In genomic region chr8:111712135-111712534, GRCm38 (mm10) we compare ENCODE assay signal across 17 mouse cellular contexts. TPM values are rescaled to one million over a fixed set of nuclear protein-coding genes. Genes with fewer than 3 reads are reported as not detected.
DNase-seq lines count a peak whose midpoint lies in the region; ATAC-seq lines count a peak whose summit lies in the region.
"Had no signal": no experiment of that assay in that cellular context is flagged by ENCODE, and none has a peak within 500 bp of the region (broad histone marks: within the 10 kb centered on the region; RNA-seq: fewer than 3 reads in every experiment).

No protein-coding gene starts in this region.

- H3K36me3 ChIP-seq in neural tube, embryonic 13.5 days: peaks cover 76% of the 10 kb centered on the region
- H3K36me3 ChIP-seq in neural tube, embryonic 15.5 days: peaks cover 64% of the 10 kb centered on the region
- peaks cover 74% of the 10 kb centered on the region for H3K36me3 ChIP-seq in midbrain, embryonic 13.5 days

- peak; percentile 25 to 33 for DNase-seq in cerebellum, postnatal 10 days
- no peak for DNase-seq in cerebellum, postnatal 14 days
- peak; percentile 4 for DNase-seq in kidney, adult 18-20 months
- no peak for DNase-seq in kidney, adult 8-10 months
- DNase-seq in layer of hippocampus, adult 9-10 months (ENCODE audit: low spot score): peak; percentile 33
- DNase-seq: thymus, adult 18-20 months had no signal

- H3K9me3 ChIP-seq in neural tube, embryonic 13.5 days: no peaks in the 10 kb centered on the region
- no peaks in the 10 kb centered on the region for H3K9me3 ChIP-seq in neural tube, embryonic 15.5 days (replicated peaks)
- no peaks in the 10 kb centered on the region for H3K9me3 ChIP-seq in midbrain, embryonic 13.5 days
- H3K9me3 ChIP-seq: embryonic facial prominence, embryonic 12.5 days; forebrain, embryonic 12.5 days; hindbrain, embryonic 13.5 days had no signal

- H3K27me3 ChIP-seq in neural tube, embryonic 13.5 days: no peaks in the 10 kb centered on the region
- no peaks in the 10 kb centered on the region for H3K27me3 ChIP-seq in neural tube, embryonic 15.5 days (replicated peaks)
- no peaks in the 10 kb centered on the region for H3K27me3 ChIP-seq in midbrain, embryonic 13.5 days
- H3K27me3 ChIP-seq: embryonic facial prominence, embryonic 12.5 days; forebrain, embryonic 12.5 days; hindbrain, embryonic 13.5 days had no signal

- no peak for ATAC-seq in neural tube, embryonic 13.5 days (ENCODE audit: low read depth)
- ATAC-seq in neural tube, embryonic 15.5 days (ENCODE audit: low FRiP score): no peak
- no peak for ATAC-seq in midbrain, embryonic 13.5 days

- no peak overlapping the region for H3K9ac ChIP-seq in neural tube, embryonic 13.5 days
- no peak overlapping the region for H3K9ac ChIP-seq in neural tube, embryonic 15.5 days (replicated peaks)
- H3K9ac ChIP-seq in midbrain, embryonic 13.5 days (replicated peaks): no peak overlapping the region
- H3K9ac ChIP-seq: embryonic facial prominence, embryonic 12.5 days; forebrain, embryonic 12.5 days; hindbrain, embryonic 13.5 days had no signal

- H3K4me3 ChIP-seq in neural tube, embryonic 13.5 days: no peak overlapping the region
- H3K4me3 ChIP-seq in neural tube, embryonic 15.5 days (replicated peaks): no peak overlapping the region
- no peak overlapping the region for H3K4me3 ChIP-seq in midbrain, embryonic 13.5 days (replicated peaks)
- H3K4me3 ChIP-seq: embryonic facial prominence, embryonic 12.5 days; erythroblast, embryonic 14.5 days; forebrain, embryonic 12.5 days; hindbrain, embryonic 13.5 days had no signal

- H3K4me1 ChIP-seq in neural tube, embryonic 13.5 days (replicated peaks): peaks cover 35% of the 10 kb centered on the region
- peaks cover 27% of the 10 kb centered on the region for H3K4me1 ChIP-seq in neural tube, embryonic 15.5 days
- peaks cover 22% of the 10 kb centered on the region for H3K4me1 ChIP-seq in midbrain, embryonic 13.5 days (replicated peaks)

- 0 out of 2 replicates have a peak overlapping the region, but pooled peaks have one; percentile 15 for H3K27ac ChIP-seq in neural tube, embryonic 13.5 days (replicated peaks)
- no peak overlapping the region for H3K27ac ChIP-seq in neural tube, embryonic 15.5 days (replicated peaks)
- H3K27ac ChIP-seq in midbrain, embryonic 13.5 days: no peak overlapping the region
- H3K27ac ChIP-seq: embryonic facial prominence, embryonic 12.5 days; forebrain, embryonic 12.5 days; hindbrain, embryonic 13.5 days; kidney, postnatal 0 days had no signal

- WGBS in neural tube, embryonic 13.5 days: 57% methylated on average over 9 of the region's 9 CpGs
- WGBS in neural tube, embryonic 15.5 days: 51% methylated on average over 9 of the region's 9 CpGs
- WGBS in midbrain, embryonic 13.5 days: 83% methylated on average over 9 of the region's 9 CpGs

- H3K4me2 ChIP-seq in neural tube, embryonic 13.5 days: no peak overlapping the region
- no peak overlapping the region for H3K4me2 ChIP-seq in neural tube, embryonic 15.5 days
- H3K4me2 ChIP-seq in midbrain, embryonic 13.5 days (replicated peaks): no peak overlapping the region
- H3K4me2 ChIP-seq: embryonic facial prominence, embryonic 12.5 days; forebrain, embryonic 12.5 days; hindbrain, embryonic 13.5 days; midbrain, embryonic 11.5 days had no signal

RNA-seq across cellular contexts. Expression of gene Ctrb1, which starts 21.3 kb away (rescaled TPM):
- not detected in 2 replicates for polyA plus RNA-seq in neural tube, embryonic 13.5 days (2015; fragmentation: Nextera tagmentation; extraction: Ambion mirVana)
- 25.6 TPM in 1 of 2 replicates, not detected in the other for polyA plus RNA-seq in neural tube, embryonic 15.5 days (2015; fragmentation: Nextera tagmentation; extraction: Ambion mirVana)
- 1.6 and 2.2 TPM in 2 replicates for polyA plus RNA-seq in midbrain, embryonic 13.5 days (2015; fragmentation: Nextera tagmentation; extraction: Ambion mirVana)
- polyA plus RNA-seq: embryonic facial prominence, embryonic 12.5 days; erythroblast, embryonic 14.5 days; forebrain, embryonic 12.5 days; heart, embryonic 14.5 days; hindbrain, embryonic 13.5 days; kidney, postnatal 0 days; limb, embryonic 11.5 days; midbrain, embryonic 11.5 days had no signal

RNA-seq across cellular contexts. Expression of gene Bcar1, which starts 31.5 kb away (rescaled TPM):
- 51.0 and 51.6 TPM in 2 replicates for polyA plus RNA-seq in neural tube, embryonic 13.5 days (2015; fragmentation: Nextera tagmentation; extraction: Ambion mirVana)
- 41.5 and 42.8 TPM in 2 replicates for polyA plus RNA-seq in neural tube, embryonic 15.5 days (2015; fragmentation: Nextera tagmentation; extraction: Ambion mirVana)
- polyA plus RNA-seq in midbrain, embryonic 13.5 days (2015; fragmentation: Nextera tagmentation; extraction: Ambion mirVana): 48.7 and 55.0 TPM in 2 replicates

Comparison
In these comparisons a context has a peak if more than half of its experiments do, and no peak if none do; other contexts are left out.
1. DNase-seq: peak in cerebellum, postnatal 10 days (2 of 2), kidney, adult 18-20 months (single experiment) and layer of hippocampus, adult 9-10 months (single experiment); none in cerebellum, postnatal 14 days (0 of 2) and kidney, adult 8-10 months (0 of 2).